Mouse (Mus musculus): ENCODE results near the gene Relt. TPM values are rescaled to one million over a fixed set of nuclear protein-coding genes. Genes with fewer than 3 reads are reported as not detected.
A peak's percentile ranks its signal among the peaks of the same experiment; 100 is the strongest.

The Relt gene
- polyA plus RNA-seq, 1 experiment from 2014 or later = 2.7 TPM

DNA sequence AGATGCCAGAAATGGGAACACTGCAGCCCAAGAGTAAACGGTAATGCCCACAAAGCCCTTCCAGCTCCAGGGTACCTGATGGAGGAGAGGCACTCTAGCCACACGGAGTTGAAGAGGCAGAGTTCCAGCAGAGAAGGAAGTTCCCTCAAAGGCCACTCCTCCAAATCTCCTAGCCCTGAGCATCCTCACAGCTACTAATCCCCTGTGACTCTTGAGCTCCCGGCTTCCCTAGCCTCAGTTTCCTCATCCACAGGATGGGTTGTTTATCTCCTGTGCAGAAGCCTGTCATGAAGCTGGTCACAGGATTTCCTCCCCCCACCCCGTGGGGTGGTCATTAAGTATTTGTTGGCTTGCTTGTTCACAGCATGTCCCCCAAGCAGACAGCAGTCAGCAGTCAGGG is 7.9 kb downstream of the Relt start:
- Histone ChIP-seq H3K4me2 (ENCODE audit: low read depth, low read length, severe bottlenecking) (no peak overlapping the region), H3K9me3 (ENCODE audit: control insufficient read depth, low read length) (no peaks in the 10 kb centered on the region), H3K9ac (ENCODE audit: low read length) (no peak overlapping the region), H3K27me3 (ENCODE audit: control insufficient read depth, insufficient read depth, low read length) (no peaks in the 10 kb centered on the region), H3K4me1 (replicated peaks; ENCODE audit: control insufficient read depth, insufficient read depth, low read length) (no peaks in the 10 kb centered on the region), H3K4me3 (ENCODE audit: low read depth, low read length) (no peak overlapping the region), H3K36me3 (ENCODE audit: control insufficient read depth, insufficient read depth, low read length) (no peaks in the 10 kb centered on the region), H3K27ac (ENCODE audit: low read depth, low read length) (no peak overlapping the region)
- no peak for ATAC-seq (replicated peaks; ENCODE audit: low FRiP score)
- DNase-seq (ENCODE audit: low spot score) = no peak
- WGBS = 49% methylated on average over 4 of the region's 4 CpGs

GRCm38 (mm10) chr7:100854861-100855260 is 8.4 kb downstream of the Relt start:
- H3K4me1 ChIP-seq (replicated peaks; ENCODE audit: control insufficient read depth, insufficient read depth, low read length) = no peaks in the 10 kb centered on the region
- ATAC-seq (replicated peaks; ENCODE audit: low FRiP score) = no peak
- H3K9me3 ChIP-seq (ENCODE audit: control insufficient read depth, low read length) = no peaks in the 10 kb centered on the region
- no peak overlapping the region for H3K27ac ChIP-seq (ENCODE audit: low read depth, low read length)
- H3K36me3 ChIP-seq (ENCODE audit: control insufficient read depth, insufficient read depth, low read length) = no peaks in the 10 kb centered on the region
- WGBS = 67% methylated on average over 5 of the region's 5 CpGs
- no peak overlapping the region for H3K4me2 ChIP-seq (ENCODE audit: low read depth, low read length, severe bottlenecking)
- H3K4me3 ChIP-seq (ENCODE audit: low read depth, low read length) = no peak overlapping the region
- no peak for DNase-seq (ENCODE audit: low spot score)
- H3K27me3 ChIP-seq (ENCODE audit: control insufficient read depth, insufficient read depth, low read length) = no peaks in the 10 kb centered on the region
- no peak overlapping the region; the same call in 1 of the 2 replicates for H3K9ac ChIP-seq (ENCODE audit: low read length)

- no peaks in the 10 kb centered on the region for H3K27me3 ChIP-seq (ENCODE audit: control insufficient read depth, insufficient read depth, low read length)
- ATAC-seq (replicated peaks; ENCODE audit: low FRiP score) = no peak
- DNase-seq (ENCODE audit: low spot score) = no peak
- no peaks in the 10 kb centered on the region for H3K4me1 ChIP-seq (replicated peaks; ENCODE audit: control insufficient read depth, insufficient read depth, low read length)
- no peak overlapping the region for H3K27ac ChIP-seq (ENCODE audit: low read depth, low read length)
- H3K4me3 ChIP-seq (ENCODE audit: low read depth, low read length) = no peak overlapping the region
- no peaks in the 10 kb centered on the region for H3K9me3 ChIP-seq (ENCODE audit: control insufficient read depth, low read length)
- no peak overlapping the region for H3K4me2 ChIP-seq (ENCODE audit: low read depth, low read length, severe bottlenecking)
- no peaks in the 10 kb centered on the region for H3K36me3 ChIP-seq (ENCODE audit: control insufficient read depth, insufficient read depth, low read length)
- WGBS = 55% methylated on average over 6 of the region's 6 CpGs
- H3K9ac ChIP-seq (ENCODE audit: low read length) = no peak overlapping the region
Observed at GRCm38 (mm10) chr7:100854137-100854814, 9.0 kb downstream of the Relt start.

DNA sequence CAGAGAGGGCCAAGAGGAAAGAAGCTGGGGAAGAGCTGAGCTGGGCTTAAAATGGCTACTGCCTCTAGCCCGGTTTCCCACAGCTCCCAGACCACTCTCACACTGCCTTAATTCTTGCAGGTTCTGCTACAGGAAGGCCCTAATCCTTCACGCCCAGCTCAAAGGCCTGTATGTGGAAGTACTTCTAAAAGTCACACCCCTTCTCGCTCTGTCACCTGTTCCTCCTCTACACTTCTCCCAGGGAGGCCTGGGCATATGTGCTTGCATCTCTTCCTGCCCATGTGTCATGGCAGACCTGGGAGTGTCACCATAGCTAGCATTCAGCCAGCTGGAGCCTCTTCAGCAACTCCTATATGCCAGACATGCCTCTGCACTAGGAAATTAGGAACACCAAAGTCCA is 9.8 kb downstream of the Relt start:
- H3K27ac ChIP-seq (ENCODE audit: low read depth, low read length) = no peak overlapping the region
- H3K4me2 ChIP-seq (ENCODE audit: low read depth, low read length, severe bottlenecking) = no peak overlapping the region
- no peaks in the 10 kb centered on the region for H3K4me1 ChIP-seq (replicated peaks; ENCODE audit: control insufficient read depth, insufficient read depth, low read length)
- DNase-seq (ENCODE audit: low spot score) (no peak), ATAC-seq (replicated peaks; ENCODE audit: low FRiP score) (no peak)
- 83% methylated on average over 3 of the region's 3 CpGs for WGBS
- H3K4me3 ChIP-seq (ENCODE audit: low read depth, low read length) = no peak overlapping the region
- no peaks in the 10 kb centered on the region for H3K9me3 ChIP-seq (ENCODE audit: control insufficient read depth, low read length)
- H3K9ac ChIP-seq (ENCODE audit: low read length) = no peak overlapping the region
- H3K36me3 ChIP-seq (ENCODE audit: control insufficient read depth, insufficient read depth, low read length) = no peaks in the 10 kb centered on the region
- no peaks in the 10 kb centered on the region for H3K27me3 ChIP-seq (ENCODE audit: control insufficient read depth, insufficient read depth, low read length)

DNA sequence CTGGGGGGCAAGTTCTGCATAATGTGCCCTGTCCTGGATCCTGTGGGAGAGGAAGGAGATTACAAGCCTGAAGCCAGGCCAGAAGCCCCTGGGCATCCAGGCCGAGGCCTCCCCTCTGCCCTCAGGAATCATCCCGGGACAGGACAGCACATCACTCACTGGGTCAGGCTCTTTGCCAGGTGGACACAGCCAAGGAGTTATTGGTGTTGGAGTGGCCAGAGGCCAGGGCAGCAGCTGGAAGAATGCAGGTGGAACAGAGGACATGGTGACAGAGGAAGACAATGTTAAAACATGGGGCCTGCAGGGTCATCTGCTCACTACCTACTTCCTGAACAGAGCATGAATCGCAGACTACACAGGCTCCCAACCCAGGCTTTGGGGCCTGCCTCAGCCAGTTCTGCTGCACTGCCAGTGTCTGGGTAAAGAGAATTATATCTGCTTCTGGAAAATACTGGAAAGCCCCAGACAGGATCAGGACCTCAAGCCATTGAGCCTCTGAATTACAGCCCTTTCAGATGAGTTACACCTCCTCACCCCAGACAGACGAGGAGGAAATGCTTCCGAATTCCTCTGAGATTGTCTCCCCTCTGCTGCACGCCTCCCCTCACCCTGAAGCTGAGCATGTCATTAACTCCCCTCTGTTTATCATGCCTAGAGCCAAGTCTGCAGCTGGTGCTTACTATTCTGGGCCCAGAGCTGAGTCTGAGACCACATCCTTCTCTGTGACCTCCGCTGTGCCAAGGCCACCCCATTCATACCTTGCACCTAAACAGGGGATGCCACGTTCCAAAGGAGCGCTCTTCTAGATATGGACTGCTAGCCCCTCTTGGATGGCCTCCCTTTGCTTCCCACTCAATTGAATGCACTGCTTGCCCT is 11.5 kb downstream of the Relt start:
- ATAC-seq (replicated peaks; ENCODE audit: low FRiP score) (no peak), DNase-seq (ENCODE audit: low spot score) (no peak)
- Histone ChIP-seq H3K4me2 (ENCODE audit: low read depth, low read length, severe bottlenecking) (no peak overlapping the region), H3K4me1 (replicated peaks; ENCODE audit: control insufficient read depth, insufficient read depth, low read length) (no peaks in the 10 kb centered on the region), H3K9ac (ENCODE audit: low read length) (no peak overlapping the region), H3K4me3 (ENCODE audit: low read depth, low read length) (no peak overlapping the region), H3K9me3 (ENCODE audit: control insufficient read depth, low read length) (no peaks in the 10 kb centered on the region), H3K27me3 (ENCODE audit: control insufficient read depth, insufficient read depth, low read length) (no peaks in the 10 kb centered on the region), H3K27ac (ENCODE audit: low read depth, low read length) (no peak overlapping the region), H3K36me3 (ENCODE audit: control insufficient read depth, insufficient read depth, low read length) (no peaks in the 10 kb centered on the region)
- WGBS = 78% methylated on average over 9 of the region's 9 CpGs

DNA sequence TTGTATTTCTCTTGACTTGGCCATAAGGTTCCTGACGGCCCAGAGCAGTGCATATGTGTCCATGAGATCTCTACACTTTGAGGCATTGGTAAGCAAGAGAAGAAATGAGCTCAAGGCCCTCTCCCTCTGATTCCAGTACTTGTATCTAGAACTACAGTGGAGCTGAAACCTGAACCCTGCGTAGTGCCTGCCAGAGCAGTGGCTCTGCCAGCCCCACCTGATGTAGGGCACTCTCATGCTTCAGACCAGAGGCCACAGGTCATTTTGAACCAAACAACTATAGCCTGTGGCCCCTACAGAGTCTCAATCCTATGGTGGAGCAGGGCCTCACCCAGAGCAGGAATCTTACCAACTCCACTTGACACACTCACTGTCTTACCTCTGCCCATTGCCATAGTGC is 13.7 kb downstream of the Relt start:
- no peaks in the 10 kb centered on the region for H3K27me3 ChIP-seq (ENCODE audit: control insufficient read depth, insufficient read depth, low read length)
- no peak overlapping the region for H3K4me2 ChIP-seq (ENCODE audit: low read depth, low read length, severe bottlenecking)
- H3K9me3 ChIP-seq (ENCODE audit: control insufficient read depth, low read length) = no peaks in the 10 kb centered on the region
- H3K4me1 ChIP-seq (replicated peaks; ENCODE audit: control insufficient read depth, insufficient read depth, low read length) = no peaks in the 10 kb centered on the region
- no peaks in the 10 kb centered on the region for H3K36me3 ChIP-seq (ENCODE audit: control insufficient read depth, insufficient read depth, low read length)
- WGBS = 98% methylated on average over 2 of the region's 2 CpGs
- no peak overlapping the region for H3K27ac ChIP-seq (ENCODE audit: low read depth, low read length)
- H3K4me3 ChIP-seq (ENCODE audit: low read depth, low read length) = no peak overlapping the region
- DNase-seq (ENCODE audit: low spot score) (no peak), ATAC-seq (replicated peaks; ENCODE audit: low FRiP score) (no peak)
- no peak overlapping the region for H3K9ac ChIP-seq (ENCODE audit: low read length)

DNA sequence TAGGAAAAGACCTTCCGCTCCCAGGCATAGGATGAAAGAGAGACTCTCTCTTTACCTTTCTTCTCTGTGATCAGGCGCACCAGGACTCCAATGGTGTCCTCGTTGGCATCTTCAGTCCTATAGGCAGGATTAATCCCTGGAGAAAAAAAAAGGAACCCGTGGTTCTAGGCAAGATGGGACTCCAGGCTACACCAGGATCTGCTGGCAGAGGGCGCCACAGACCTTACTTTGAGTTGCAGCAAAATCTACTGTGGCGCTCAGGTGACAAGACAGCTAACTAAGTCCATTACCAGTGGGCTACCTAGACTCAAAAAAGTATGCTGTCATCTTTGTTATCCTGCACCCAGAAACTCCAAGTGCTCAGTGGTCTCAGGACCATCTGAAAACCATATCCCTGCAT is 14.5 kb downstream of the Relt start:
- Histone ChIP-seq H3K27ac (ENCODE audit: low read depth, low read length) (no peak overlapping the region), H3K4me1 (replicated peaks; ENCODE audit: control insufficient read depth, insufficient read depth, low read length) (no peaks in the 10 kb centered on the region), H3K9me3 (ENCODE audit: control insufficient read depth, low read length) (no peaks in the 10 kb centered on the region), H3K36me3 (ENCODE audit: control insufficient read depth, insufficient read depth, low read length) (no peaks in the 10 kb centered on the region), H3K9ac (ENCODE audit: low read length) (no peak overlapping the region), H3K4me2 (ENCODE audit: low read depth, low read length, severe bottlenecking) (no peak overlapping the region), H3K27me3 (ENCODE audit: control insufficient read depth, insufficient read depth, low read length) (no peaks in the 10 kb centered on the region), H3K4me3 (ENCODE audit: low read depth, low read length) (no peak overlapping the region)
- no peak for ATAC-seq (replicated peaks; ENCODE audit: low FRiP score)
- WGBS = 21% methylated on average over 6 of the region's 6 CpGs
- peak; percentile 75 for DNase-seq (ENCODE audit: low spot score)

DNA sequence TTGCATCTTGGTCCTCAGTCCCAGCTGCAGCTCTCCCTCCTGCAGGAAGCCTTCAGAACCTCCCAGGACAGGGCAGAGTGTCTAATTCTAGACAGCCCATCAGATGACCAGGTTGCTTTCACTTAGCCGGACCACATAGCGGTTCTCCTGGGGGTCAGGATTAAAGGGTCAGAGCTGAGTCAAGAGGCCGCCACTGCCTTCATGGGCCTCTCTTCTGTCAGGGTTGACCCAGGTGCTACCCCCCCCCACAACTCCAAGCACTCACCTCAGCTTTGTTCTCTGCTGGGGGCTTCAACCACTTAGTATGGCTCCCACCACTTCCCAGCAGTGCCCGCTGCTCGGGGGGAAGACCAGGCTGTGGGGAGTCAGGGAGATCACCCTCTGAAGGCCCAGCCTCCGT is 16.1 kb downstream of the Relt start:
- H3K9me3 ChIP-seq (ENCODE audit: control insufficient read depth, low read length) = no peaks in the 10 kb centered on the region
- no peaks in the 10 kb centered on the region for H3K4me1 ChIP-seq (replicated peaks; ENCODE audit: control insufficient read depth, insufficient read depth, low read length)
- no peak overlapping the region for H3K4me2 ChIP-seq (ENCODE audit: low read depth, low read length, severe bottlenecking)
- 91% methylated on average over 6 of the region's 6 CpGs for WGBS
- no peaks in the 10 kb centered on the region for H3K27me3 ChIP-seq (ENCODE audit: control insufficient read depth, insufficient read depth, low read length)
- no peak overlapping the region for H3K27ac ChIP-seq (ENCODE audit: low read depth, low read length)
- no peaks in the 10 kb centered on the region for H3K36me3 ChIP-seq (ENCODE audit: control insufficient read depth, insufficient read depth, low read length)
- no peak overlapping the region for H3K4me3 ChIP-seq (ENCODE audit: low read depth, low read length)
- no peak for DNase-seq (ENCODE audit: low spot score)
- no peak for ATAC-seq (replicated peaks; ENCODE audit: low FRiP score)
- no peak overlapping the region for H3K9ac ChIP-seq (ENCODE audit: low read length)
